Mouse (Mus musculus) spleen, adult 2 months (tissue): ENCODE data around the gene Pitpnc1. TPM values are rescaled to one million over a fixed set of nuclear protein-coding genes. Genes with fewer than 3 reads are reported as not detected.

Experiments used
- DNase-seq, 2 experiments: peaks; one replicate each; pipeline versions ENCODE4 v3.0.0 to v3.0.0-alpha.2; 2012 to 2021; ENCODE audit warnings: low spot score in 2 of 2, low read depth in 1 of 2
- H3K27ac ChIP-seq: fragments of 200-500 bp; 2 replicates; pipeline ENCODE4 v1.5.1; 2012; ENCODE audit warnings: low read length, inconsistent platforms; ENCODE audit not compliant: insufficient read depth
- H3K27me3 ChIP-seq: fragments of 200-500 bp; 2 replicates; pipeline ENCODE4 v1.6.1; 2012; ENCODE audit warnings: mild to moderate bottlenecking, moderate library complexity, low read length, inconsistent platforms; ENCODE audit not compliant: control insufficient read depth, insufficient read depth
- H3K36me3 ChIP-seq: fragments of 200-500 bp; 2 replicates; pipeline ENCODE4 v1.6.1; 2012; ENCODE audit warnings: mild to moderate bottlenecking, low read length, inconsistent platforms; ENCODE audit not compliant: control insufficient read depth, insufficient read depth
- H3K4me1 ChIP-seq: fragments of 200-500 bp; 2 replicates; pipeline ENCODE4 v1.6.1; 2011; ENCODE audit warnings: inconsistent platforms; ENCODE audit not compliant: control insufficient read depth, insufficient read depth, insufficient read length
- H3K4me3 ChIP-seq: fragments of 200-500 bp; 2 replicates; pipeline ENCODE4 v1.5.1; 2011; ENCODE audit warnings: mild to moderate bottlenecking, inconsistent platforms; ENCODE audit not compliant: insufficient read depth, insufficient read length; ENCODE audit errors: extremely low read depth
- CTCF ChIP-seq: fragments of 200-500 bp; IDR thresholded peaks from 2 replicates; pipeline ENCODE4 v1.5.1; 2011; ENCODE audit warnings: mild to moderate bottlenecking, inconsistent platforms; ENCODE audit not compliant: insufficient read depth, insufficient read length, insufficient replicate concordance; ENCODE audit errors: extremely low read depth
- POLR2A ChIP-seq: fragments of 200-500 bp; IDR thresholded peaks from 2 replicates; pipeline ENCODE4 v1.6.1; 2011; ENCODE audit warnings: low read depth, low read length, inconsistent platforms
- WGBS: fragments of 180-500 bp; shearing (Covaris S2); methylation state at CpG from one replicate; pipeline ENCODE4 v1.1.7; 2018; 5-methylcytosine and 5-hydroxymethylcytosine counted together
- polyA plus RNA-seq: library from polyadenylated mRNA; depleted of rRNA; stranded (reverse); fragments of >200 nt; gene quantifications from 2 replicates; pipeline ENCODE4 v1.2.3, GENCODE M21; 2012

Pitpnc1 gene
- polyA plus RNA-seq, 1 experiment = 6.4 TPM

DNA sequence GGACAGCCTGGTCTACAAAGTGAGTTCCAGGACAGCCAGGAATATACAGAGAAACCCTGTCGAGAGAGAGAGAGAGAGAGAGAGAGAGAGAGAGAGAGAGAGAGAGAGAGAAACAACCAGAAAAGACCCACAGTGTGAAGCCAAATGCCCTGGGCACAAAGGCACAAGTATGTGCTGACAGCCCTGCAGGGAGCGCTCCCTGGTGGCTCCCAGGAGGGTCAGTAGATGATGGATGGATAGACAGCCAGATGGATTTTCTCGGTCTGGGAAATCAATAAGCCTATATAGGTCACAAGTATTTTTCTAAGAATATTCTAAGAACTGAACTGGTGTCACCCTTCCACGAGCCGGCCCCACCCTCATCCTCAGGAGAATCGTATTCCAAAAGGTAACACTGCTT lies 86.5 kb downstream of the Pitpnc1 start:
- Histone ChIP-seq H3K4me3 (no peak overlapping the region), H3K27ac (no peak overlapping the region), H3K4me1 (no peaks in the 10 kb centered on the region), H3K27me3 (no peaks in the 10 kb centered on the region), H3K36me3 (no peaks in the 10 kb centered on the region)
- DNase-seq = no peak
- TF ChIP-seq POLR2A (no peak), CTCF (no peak)
- WGBS = 91% methylated on average over 6 of the region's 6 CpGs

DNA sequence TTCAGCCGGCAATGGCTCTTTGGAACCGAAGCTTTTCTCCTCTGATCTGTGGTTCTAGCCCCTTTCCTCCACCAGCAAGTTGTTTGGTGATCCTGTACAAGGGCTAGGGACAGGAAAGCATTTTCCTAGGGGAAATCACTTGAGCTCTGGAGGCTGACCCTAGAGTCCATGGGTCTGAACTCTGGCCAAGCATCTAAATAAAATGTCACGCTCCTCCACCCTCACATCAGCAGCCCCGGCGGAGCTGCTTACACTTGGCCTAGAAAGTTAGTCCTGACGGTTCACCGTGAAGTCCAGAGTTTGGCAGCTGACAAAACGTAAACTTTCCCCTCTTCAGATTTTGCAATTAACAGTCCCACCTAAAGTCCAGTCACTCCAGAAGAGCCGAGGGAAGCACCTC lies 90.5 kb downstream of the Pitpnc1 start:
- no peak overlapping the region for H3K4me3 ChIP-seq
- TF ChIP-seq POLR2A = no peak
- TF ChIP-seq CTCF = no peak
- WGBS = 89% methylated on average over 9 of the region's 9 CpGs
- no peaks in the 10 kb centered on the region for H3K36me3 ChIP-seq
- H3K4me1 ChIP-seq = no peaks in the 10 kb centered on the region
- no peak overlapping the region for H3K27ac ChIP-seq
- no peak for DNase-seq
- H3K27me3 ChIP-seq = no peaks in the 10 kb centered on the region

DNA sequence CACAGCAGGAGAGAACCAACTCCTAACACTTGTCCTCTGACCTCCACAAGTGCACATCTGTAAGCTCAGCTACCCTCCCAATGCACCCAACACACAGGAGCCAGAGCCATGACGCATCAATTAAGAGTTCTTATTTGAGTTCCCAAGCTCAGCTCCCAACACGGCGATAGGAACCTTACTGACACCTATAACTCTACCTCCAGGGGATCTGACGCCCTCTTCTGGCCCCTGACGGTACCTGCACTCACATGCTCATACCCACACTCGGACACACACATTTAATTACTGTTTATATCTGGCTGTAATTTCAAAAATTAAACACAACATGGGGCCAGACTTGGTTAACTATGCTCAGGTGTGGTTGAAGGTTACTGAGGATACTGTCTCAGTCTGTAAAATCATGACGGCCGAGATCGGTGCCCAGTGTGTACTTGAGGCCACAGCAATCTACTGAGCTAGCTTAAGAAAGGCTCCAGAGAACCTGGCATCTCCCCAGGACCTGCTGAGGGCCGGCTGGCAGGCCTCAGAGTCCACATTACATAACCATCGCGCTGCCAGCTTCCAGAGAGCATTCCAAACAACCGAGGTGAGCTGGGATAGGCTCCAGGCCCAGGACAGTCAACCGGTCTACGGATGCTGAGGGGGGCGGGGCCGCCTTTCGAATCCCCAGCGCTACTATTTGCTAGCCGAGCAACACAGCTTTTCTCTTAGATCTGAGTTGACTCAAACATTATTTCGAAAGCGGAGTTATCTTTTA lies 91.2 kb downstream of the Pitpnc1 start:
- Histone ChIP-seq H3K36me3 (no peaks in the 10 kb centered on the region), H3K4me1 (no peaks in the 10 kb centered on the region), H3K4me3 (no peak overlapping the region), H3K27me3 (no peaks in the 10 kb centered on the region), H3K27ac (no peak overlapping the region)
- 93% methylated on average over 22 of the region's 22 CpGs for WGBS
- TF ChIP-seq CTCF = no peak
- TF ChIP-seq POLR2A = no peak
- DNase-seq = no peak

DNA sequence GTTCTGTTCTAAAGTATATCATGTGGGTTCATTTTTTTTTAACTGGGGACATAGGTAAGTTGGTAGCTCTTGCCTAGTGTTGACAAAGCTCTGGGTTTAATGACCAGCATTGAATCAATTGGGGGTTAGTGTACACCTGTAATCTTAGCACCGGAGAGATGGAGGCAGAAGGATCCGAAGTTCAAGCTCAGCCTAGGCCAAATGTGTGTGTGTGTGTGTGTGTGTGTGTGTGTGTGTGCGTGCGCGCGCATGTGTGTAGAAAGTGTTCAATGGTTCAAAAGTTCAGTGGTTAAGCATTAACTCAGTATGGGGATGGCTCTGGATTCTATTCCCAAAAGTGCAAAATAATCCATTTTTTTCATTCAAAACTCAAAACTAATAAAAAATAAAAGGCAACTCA lies 93.2 kb downstream of the Pitpnc1 start:
- WGBS = 97% methylated on average over 6 of the region's 6 CpGs
- no peaks in the 10 kb centered on the region for H3K27me3 ChIP-seq
- H3K27ac ChIP-seq = no peak overlapping the region
- no peak overlapping the region for H3K4me3 ChIP-seq
- H3K4me1 ChIP-seq = no peaks in the 10 kb centered on the region
- H3K36me3 ChIP-seq = no peaks in the 10 kb centered on the region
- DNase-seq = no peak
- TF ChIP-seq POLR2A = no peak
- no peak for TF ChIP-seq CTCF

DNA sequence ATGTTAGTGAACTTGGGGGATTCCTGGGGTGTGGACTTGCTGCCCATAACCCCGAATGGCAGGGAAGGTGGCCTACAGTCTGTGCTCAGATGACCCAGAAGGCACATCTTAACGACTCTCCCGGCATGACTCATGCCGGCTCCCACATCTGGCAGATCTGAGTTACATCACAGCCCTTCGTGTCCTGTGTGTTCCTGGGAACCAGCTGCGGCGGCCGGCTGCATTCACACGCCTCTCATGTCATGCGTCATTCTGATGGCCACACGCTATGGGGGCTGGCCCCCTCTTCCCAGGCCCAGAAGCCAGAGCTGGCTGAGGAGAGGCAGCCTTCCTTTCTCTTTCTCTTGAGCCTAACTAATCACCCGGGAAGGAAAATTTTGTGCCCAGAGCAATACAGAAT lies 94.2 kb downstream of the Pitpnc1 start:
- Histone ChIP-seq H3K27me3 (no peaks in the 10 kb centered on the region), H3K27ac (no peak overlapping the region), H3K4me3 (no peak overlapping the region), H3K4me1 (no peaks in the 10 kb centered on the region; the same call in 1 of the 2 replicates), H3K36me3 (no peaks in the 10 kb centered on the region)
- no peak for TF ChIP-seq POLR2A
- TF ChIP-seq CTCF = no peak
- 91% methylated on average over 12 of the region's 12 CpGs for WGBS
- DNase-seq = no peak

DNA sequence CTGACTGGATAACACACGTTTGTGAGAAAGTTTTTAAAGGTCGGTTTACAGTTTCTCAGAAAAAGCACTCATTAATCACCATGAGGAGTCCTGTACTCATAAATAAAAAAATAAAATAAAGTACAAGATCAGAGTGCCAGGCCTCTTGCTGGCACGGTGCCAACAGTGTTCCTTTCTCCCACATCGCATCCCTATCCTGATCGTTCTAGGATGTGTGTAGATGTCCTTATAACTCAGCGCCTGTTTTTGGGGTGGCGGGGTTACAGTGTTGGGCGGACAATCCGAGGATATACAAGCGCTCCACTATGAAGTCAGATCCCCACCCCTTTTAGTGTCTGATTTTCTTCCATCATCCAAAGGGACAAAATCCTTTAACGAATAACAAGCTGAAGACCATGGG lies 94.7 kb downstream of the Pitpnc1 start:
- TF ChIP-seq CTCF = no peak
- H3K4me3 ChIP-seq = no peak overlapping the region
- H3K27ac ChIP-seq = no peak overlapping the region
- no peaks in the 10 kb centered on the region for H3K27me3 ChIP-seq
- DNase-seq = no peak
- H3K4me1 ChIP-seq = no peaks in the 10 kb centered on the region; the same call in 1 of the 2 replicates
- 94% methylated on average over 11 of the region's 11 CpGs for WGBS
- H3K36me3 ChIP-seq = no peaks in the 10 kb centered on the region

DNA sequence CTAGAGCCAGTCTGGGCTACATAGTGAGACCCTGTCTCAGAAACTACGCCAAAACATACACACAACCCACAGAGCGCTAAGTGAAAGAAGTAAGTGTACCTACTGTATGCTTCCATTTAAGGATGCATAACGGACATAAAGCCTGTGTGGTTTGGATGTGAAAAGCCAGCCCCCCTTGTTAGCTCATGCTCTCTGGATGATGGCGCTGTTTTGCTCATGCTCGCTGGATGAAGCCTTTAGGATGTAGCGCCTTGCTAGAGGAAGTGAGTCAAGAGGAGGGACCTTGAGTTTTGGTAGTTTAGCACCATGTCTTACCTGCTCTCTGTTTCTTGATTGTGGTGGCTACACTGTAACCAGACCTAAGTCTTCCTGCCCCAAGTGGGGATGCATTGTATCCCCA lies 96.9 kb downstream of the Pitpnc1 start:
- WGBS = 93% methylated on average over 6 of the region's 6 CpGs

More for the DNA sequence above, 96.9 kb downstream of the Pitpnc1 start:
- no peak overlapping the region for H3K4me3 ChIP-seq
- no peaks in the 10 kb centered on the region for H3K36me3 ChIP-seq
- no peaks in the 10 kb centered on the region; the same call in 1 of the 2 replicates for H3K4me1 ChIP-seq
- no peak for TF ChIP-seq POLR2A
- no peak for TF ChIP-seq CTCF
- no peak overlapping the region for H3K27ac ChIP-seq
- no peaks in the 10 kb centered on the region for H3K27me3 ChIP-seq
- no peak for DNase-seq
